Mouse (Mus musculus) G1E (cell line): ENCODE measurements around the gene Tomm22.

Experiments
- CTCF ChIP-seq: IDR thresholded peaks from 2 replicates; pipeline ENCODE4 v1.5.1; 2012; ENCODE audit warnings: low read depth, low read length, inconsistent platforms, mixed read lengths
- GATA1 ChIP-seq: IDR thresholded peaks from 2 replicates; pipeline ENCODE4 v1.6.1; 2012; ENCODE audit warnings: borderline replicate concordance, low read length, inconsistent platforms, mixed read lengths
- POLR2AphosphoS5 ChIP-seq: IDR thresholded peaks from 2 replicates; pipeline ENCODE4 v1.6.1; 2012; ENCODE audit warnings: low read depth, low read length, inconsistent platforms; ENCODE audit not compliant: insufficient replicate concordance
- TAL1 ChIP-seq: conservative IDR thresholded peaks from 2 replicates; pipeline ENCODE4 v1.6.1; 2012; ENCODE audit warnings: low read depth, low read length, inconsistent platforms, mixed read lengths

GRCm38 (mm10) chr15:79685141-79685641 lies 14.5 kb downstream of the Tomm22 start:
- no peak for TF ChIP-seq CTCF
- TF ChIP-seq POLR2AphosphoS5, result no peak
- TF ChIP-seq GATA1, result no peak
- no peak for TF ChIP-seq TAL1
